Mouse (Mus musculus): ENCODE data around the gene B4galt1.

GRCm38 (mm10) chr4:40814359-40814758 is 39.4 kb downstream of the B4galt1 start:
- TF ChIP-seq EP300 (IDR thresholded peaks at IDR 0.05; ENCODE audit: low read depth) (no peak), CTCF (IDR thresholded peaks at IDR 0.05; ENCODE audit: low read depth) (no peak)
